Mouse (Mus musculus) heart, embryonic 13.5 days (tissue): ENCODE data around the gene Frmd4a. TPM values are rescaled to one million over a fixed set of nuclear protein-coding genes. Genes with fewer than 3 reads are reported as not detected.

Experiments used
- ATAC-seq: fragments of 200-750 bp; cut with Nextera tagmentation; 2 replicates; pipeline ENCODE4 v1.8.0; 2017; ENCODE audit warnings: moderate TSS enrichment; ENCODE audit not compliant: insufficient number of reproducible peaks, low FRiP score, low TSS enrichment; ENCODE audit errors: extremely low read depth
- H3K27ac ChIP-seq: fragments of 300-500 bp; sonication (generic); replicated peaks from 2 replicates; pipeline ENCODE4 v1.5.1; 2015; ENCODE audit warnings: moderate library complexity, mild to moderate bottlenecking, inconsistent platforms
- H3K27me3 ChIP-seq: fragments of 300-500 bp; sonication (generic); replicated peaks from 2 replicates; pipeline ENCODE4 v1.6.1; 2015; ENCODE audit warnings: mild to moderate bottlenecking, inconsistent platforms
- H3K36me3 ChIP-seq: fragments of 300-500 bp; sonication (generic); 2 replicates; pipeline ENCODE4 v1.6.1; 2015; ENCODE audit warnings: mild to moderate bottlenecking, inconsistent platforms
- H3K4me1 ChIP-seq: fragments of 300-500 bp; sonication (generic); 2 replicates; pipeline ENCODE4 v1.6.1; 2015; ENCODE audit warnings: inconsistent platforms
- H3K4me2 ChIP-seq: fragments of 300-500 bp; sonication (generic); 2 replicates; pipeline ENCODE4 v1.6.1; 2015; ENCODE audit warnings: inconsistent platforms, mild to moderate bottlenecking, moderate library complexity
- H3K4me3 ChIP-seq: fragments of 300-500 bp; sonication (generic); 2 replicates; pipeline ENCODE4 v1.5.1; 2015; ENCODE audit warnings: moderate library complexity, mild to moderate bottlenecking, inconsistent platforms
- H3K9ac ChIP-seq: fragments of 300-500 bp; sonication (generic); 2 replicates; pipeline ENCODE4 v1.6.1; 2015; ENCODE audit warnings: inconsistent platforms, mild to moderate bottlenecking, moderate library complexity
- H3K9me3 ChIP-seq: fragments of 300-500 bp; sonication (generic); 2 replicates; pipeline ENCODE4 v1.6.1; 2016; ENCODE audit warnings: inconsistent platforms
- WGBS: fragments of 180-500 bp; shearing (Covaris S2); methylation state at CpG from one replicate; pipeline ENCODE4 v1.1.7; 2015; ENCODE audit warnings: mixed read lengths; 5-methylcytosine and 5-hydroxymethylcytosine counted together
- polyA plus RNA-seq: library from polyadenylated mRNA; unstranded; fragments of >200 nt; fragmentation: Nextera tagmentation; extraction: Ambion mirVana; gene quantifications from 2 replicates; pipeline ENCODE4 v1.2.1, GENCODE M21; 2015

Frmd4a gene
- polyA plus RNA-seq, 1 experiment from 2014 or later = 15.2 TPM

GRCm38 (mm10) chr2:4420679-4421312 is 403.3 kb downstream of the Frmd4a start:
- Histone ChIP-seq H3K27ac (peak overlapping the region; percentile 50), H3K4me2 (no peak overlapping the region), H3K9ac (no peak overlapping the region), H3K27me3 (no peaks in the 10 kb centered on the region), H3K4me1 (peaks cover 14% of the 10 kb centered on the region; the same call in 1 of the 2 replicates), H3K9me3 (no peaks in the 10 kb centered on the region), H3K36me3 (no peaks in the 10 kb centered on the region), H3K4me3 (no peak overlapping the region)
- ATAC-seq = no peak
- WGBS = 82% methylated on average over 4 of the region's 4 CpGs

- no peak for ATAC-seq
- no peaks in the 10 kb centered on the region for H3K27me3 ChIP-seq
- H3K4me1 ChIP-seq = peaks cover 13% of the 10 kb centered on the region; the same call in 1 of the 2 replicates
- H3K36me3 ChIP-seq = no peaks in the 10 kb centered on the region
- H3K9ac ChIP-seq = no peak overlapping the region
- H3K9me3 ChIP-seq = no peaks in the 10 kb centered on the region
- no peak overlapping the region for H3K4me3 ChIP-seq
- peak overlapping the region; percentile 50; the same call in 1 of the 2 replicates for H3K27ac ChIP-seq
- H3K4me2 ChIP-seq = no peak overlapping the region
- 25% methylated on average over 2 of the region's 2 CpGs for WGBS
These were observed 404.2 kb downstream of the Frmd4a start for GRCm38 (mm10) chr2:4421757-4422156.

GRCm38 (mm10) chr2:4423896-4424295 is 406.4 kb downstream of the Frmd4a start:
- H3K9ac ChIP-seq = no peak overlapping the region
- no peak for ATAC-seq
- H3K4me2 ChIP-seq = no peak overlapping the region
- no peaks in the 10 kb centered on the region for H3K36me3 ChIP-seq
- no peaks in the 10 kb centered on the region for H3K27me3 ChIP-seq
- 68% methylated on average over 6 of the region's 6 CpGs for WGBS
- peaks cover 18% of the 10 kb centered on the region for H3K4me1 ChIP-seq
- H3K9me3 ChIP-seq = no peaks in the 10 kb centered on the region
- H3K27ac ChIP-seq = no peak overlapping the region
- H3K4me3 ChIP-seq = no peak overlapping the region

GRCm38 (mm10) chr2:4428407-4428855 is 410.9 kb downstream of the Frmd4a start:
- Histone ChIP-seq H3K4me1 (peaks cover 40% of the 10 kb centered on the region), H3K9ac (no peak overlapping the region), H3K36me3 (peaks cover 2% of the 10 kb centered on the region; the same call in 1 of the 2 replicates), H3K27ac (peak overlapping the region; percentile 46), H3K4me3 (no peak overlapping the region), H3K27me3 (no peaks in the 10 kb centered on the region), H3K9me3 (no peaks in the 10 kb centered on the region), H3K4me2 (no peak overlapping the region)
- 52% methylated on average over 7 of the region's 7 CpGs for WGBS
- no peak for ATAC-seq

GRCm38 (mm10) chr2:4433119-4433518 is 415.6 kb downstream of the Frmd4a start:
- peak overlapping the region; percentile 72 for H3K27ac ChIP-seq

GRCm38 (mm10) chr2:4435051-4435450 is 417.5 kb downstream of the Frmd4a start:
- H3K27me3 ChIP-seq = no peaks in the 10 kb centered on the region
- H3K9ac ChIP-seq = no peak overlapping the region
- H3K4me1 ChIP-seq = peaks cover 56% of the 10 kb centered on the region
- H3K4me2 ChIP-seq = no peak overlapping the region
- H3K9me3 ChIP-seq = no peaks in the 10 kb centered on the region
- WGBS = 75% methylated on average over 8 of the region's 8 CpGs
- H3K36me3 ChIP-seq = peaks cover 4% of the 10 kb centered on the region; the same call in 1 of the 2 replicates
- H3K27ac ChIP-seq = no peak overlapping the region
- no peak for ATAC-seq
- no peak overlapping the region for H3K4me3 ChIP-seq

More at GRCm38 (mm10) chr2:4433119-4433518, 415.6 kb downstream of the Frmd4a start:
- Histone ChIP-seq H3K27me3 (no peaks in the 10 kb centered on the region), H3K4me1 (peaks cover 56% of the 10 kb centered on the region), H3K4me3 (no peak overlapping the region), H3K36me3 (peaks cover 4% of the 10 kb centered on the region; the same call in 1 of the 2 replicates), H3K4me2 (no peak overlapping the region; the same call in 1 of the 2 replicates), H3K9ac (peak overlapping the region; percentile 30), H3K9me3 (no peaks in the 10 kb centered on the region)
- ATAC-seq = no peak
- 32% methylated on average over 4 of the region's 4 CpGs for WGBS

GRCm38 (mm10) chr2:4436361-4437231 is 419.1 kb downstream of the Frmd4a start:
- 69% methylated on average over 19 of the region's 19 CpGs for WGBS
- peaks cover 57% of the 10 kb centered on the region for H3K4me1 ChIP-seq
- no peak for ATAC-seq

GRCm38 (mm10) chr2:4438739-4439138 is 421.2 kb downstream of the Frmd4a start:
- Histone ChIP-seq H3K27me3 (no peaks in the 10 kb centered on the region), H3K36me3 (0 out of 2 replicates have a peak, but pooled peaks cover 2% of the 10 kb centered on the region), H3K27ac (no peak overlapping the region), H3K9ac (no peak overlapping the region), H3K4me1 (peaks cover 37% of the 10 kb centered on the region), H3K4me2 (no peak overlapping the region), H3K9me3 (no peaks in the 10 kb centered on the region), H3K4me3 (no peak overlapping the region)
- WGBS = 43% methylated on average over 7 of the region's 7 CpGs
- no peak for ATAC-seq

More at GRCm38 (mm10) chr2:4436361-4437231, 419.1 kb downstream of the Frmd4a start:
- no peak overlapping the region for H3K4me3 ChIP-seq
- H3K27ac ChIP-seq = no peak overlapping the region
- H3K27me3 ChIP-seq = no peaks in the 10 kb centered on the region
- no peak overlapping the region for H3K9ac ChIP-seq
- H3K36me3 ChIP-seq = peaks cover 4% of the 10 kb centered on the region; the same call in 1 of the 2 replicates
- H3K9me3 ChIP-seq = no peaks in the 10 kb centered on the region
- no peak overlapping the region for H3K4me2 ChIP-seq

- H3K4me1 ChIP-seq = peaks cover 36% of the 10 kb centered on the region
- H3K36me3 ChIP-seq = 0 out of 2 replicates have a peak, but pooled peaks cover 2% of the 10 kb centered on the region
- no peaks in the 10 kb centered on the region for H3K9me3 ChIP-seq
- H3K27me3 ChIP-seq = no peaks in the 10 kb centered on the region
- WGBS = 69% methylated on average over 4 of the region's 4 CpGs
- H3K27ac ChIP-seq = no peak overlapping the region
- no peak overlapping the region for H3K4me3 ChIP-seq
- no peak overlapping the region for H3K9ac ChIP-seq
- H3K4me2 ChIP-seq = no peak overlapping the region
- ATAC-seq = no peak
These were observed 422.4 kb downstream of the Frmd4a start for GRCm38 (mm10) chr2:4439909-4440308.

- ATAC-seq = no peak
- no peak overlapping the region for H3K4me2 ChIP-seq
- 91% methylated on average over 4 of the region's 4 CpGs for WGBS
- peaks cover 51% of the 10 kb centered on the region for H3K4me1 ChIP-seq
- no peaks in the 10 kb centered on the region for H3K9me3 ChIP-seq
- no peak overlapping the region for H3K27ac ChIP-seq
- H3K9ac ChIP-seq = no peak overlapping the region
- H3K36me3 ChIP-seq = no peaks in the 10 kb centered on the region
- H3K4me3 ChIP-seq = no peak overlapping the region
- no peaks in the 10 kb centered on the region for H3K27me3 ChIP-seq
These were observed 424.3 kb downstream of the Frmd4a start for GRCm38 (mm10) chr2:4441840-4442239.

- Histone ChIP-seq H3K36me3 (no peaks in the 10 kb centered on the region), H3K4me3 (no peak overlapping the region), H3K9me3 (no peaks in the 10 kb centered on the region), H3K9ac (no peak overlapping the region), H3K27ac (no peak overlapping the region), H3K27me3 (no peaks in the 10 kb centered on the region), H3K4me2 (no peak overlapping the region), H3K4me1 (peaks cover 70% of the 10 kb centered on the region)
- 50% methylated on average over 3 of the region's 3 CpGs for WGBS
- ATAC-seq = no peak
These were observed 427.2 kb downstream of the Frmd4a start for GRCm38 (mm10) chr2:4444740-4445139.
